Mouse (Mus musculus) adrenal gland, adult (tissue): ENCODE measurements around the gene Vtn.

Experiments
- DNase-seq, 2 experiments: peaks; one replicate each; pipeline ENCODE4 v3.0.0; 2022 to 2023; ENCODE audit warnings: low spot score in 1 of 2; ENCODE audit not compliant: inconsistent age in 2 of 2

Gene Vtn

GRCm38 (mm10) chr11:78497544-78498522 lies 1.1 kb upstream of the Vtn start, which contains the start of gene Sarm1:
Sarm1 (minus strand) TSS chr11:78497754.
- DNase-seq, result peak; percentile 95 to 97

- no peak for DNase-seq
Measured at GRCm38 (mm10) chr11:78499543-78499942, 652 bp downstream of the Vtn start.

- no peak for DNase-seq
Measured at GRCm38 (mm10) chr11:78500623-78501202, 1.8 kb downstream of the Vtn start.

- no peak for DNase-seq
Measured at GRCm38 (mm10) chr11:78501529-78501928, 2.6 kb downstream of the Vtn start.

- DNase-seq, result no peak
Measured at GRCm38 (mm10) chr11:78502909-78503650, 4.2 kb downstream of the Vtn start, which contains the start of gene Sebox. Sebox (plus strand) TSS chr11:78503447.

GRCm38 (mm10) chr11:78505430-78505829 lies 6.5 kb downstream of the Vtn start:
- DNase-seq, result no peak

GRCm38 (mm10) chr11:78509148-78509547 lies 10.3 kb downstream of the Vtn start:
- DNase-seq, result no peak

GRCm38 (mm10) chr11:78512025-78512957 lies 13.4 kb downstream of the Vtn start, which contains the start of the genes Tmem199 and Poldip2:
Tmem199 (minus strand) TSS chr11:78512172.
Poldip2 (plus strand) TSS chr11:78512193.
- DNase-seq, result peak; percentile 92 to 95

GRCm38 (mm10) chr11:78513106-78513790 lies 14.4 kb downstream of the Vtn start:
- DNase-seq, result no peak

GRCm38 (mm10) chr11:78515549-78516325 lies 16.8 kb downstream of the Vtn start:
- DNase-seq, result no peak

- no peak for DNase-seq
Measured at GRCm38 (mm10) chr11:78518931-78519330, 20.0 kb downstream of the Vtn start.

GRCm38 (mm10) chr11:78521880-78522279 lies 23.0 kb downstream of the Vtn start:
- no peak for DNase-seq

- peak in 1 of 2 experiments; percentile 66 for DNase-seq
Measured at GRCm38 (mm10) chr11:78522481-78522997, 23.6 kb downstream of the Vtn start.

- DNase-seq, result no peak
Measured at GRCm38 (mm10) chr11:78523241-78523955, 24.5 kb downstream of the Vtn start.

GRCm38 (mm10) chr11:78524838-78525237 lies 25.9 kb downstream of the Vtn start:
- no peak for DNase-seq

GRCm38 (mm10) chr11:78528714-78529113 lies 29.8 kb downstream of the Vtn start:
- no peak for DNase-seq

GRCm38 (mm10) chr11:78530001-78530400 lies 31.1 kb downstream of the Vtn start:
- DNase-seq, result no peak

GRCm38 (mm10) chr11:78531046-78531445 lies 32.2 kb downstream of the Vtn start:
- DNase-seq, result peak; percentile 51 to 75
